Mouse (Mus musculus) layer of hippocampus, postnatal 36 days (tissue): ENCODE data around the gene Lcorl. TPM values are rescaled to one million over a fixed set of nuclear protein-coding genes. Genes with fewer than 3 reads are reported as not detected.
"Not testable (repeated sequence)": the region's sequence is repeated elsewhere in the genome, so short reads cannot be mapped to it uniquely, and the experiment has no call there.

Experiments used
- DNase-seq, 2 experiments: peaks; one replicate each; pipeline ENCODE4 v3.0.0; 2022
- total RNA-seq, 2 experiments: library from RNA; stranded (reverse); gene quantifications; 2 replicates each; pipeline ENCODE4 v1.2.3; 2021

Gene Lcorl
- total RNA-seq, 2 experiments from 2014 or later: 36.5 to 37.7 TPM

DNA sequence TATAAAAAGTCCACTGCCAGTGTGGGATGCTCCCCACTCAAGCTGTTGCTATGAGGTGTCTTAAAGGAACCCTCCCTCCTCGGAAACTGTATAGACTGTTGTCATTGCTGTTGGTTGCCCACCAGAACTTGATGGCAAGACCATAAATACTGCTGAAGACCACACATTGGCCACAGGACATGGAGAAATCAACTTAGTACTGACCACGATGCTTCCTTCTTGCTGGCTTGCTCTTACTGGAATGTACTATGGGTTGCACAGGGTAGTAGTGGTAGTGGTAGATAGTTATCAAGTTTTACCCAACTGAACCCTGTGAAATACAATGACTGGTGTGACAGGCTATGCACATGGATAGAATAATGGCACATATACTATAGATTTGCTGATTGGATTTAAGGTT, 150.6 kb downstream of the Lcorl start:
- DNase-seq: no peak

DNA sequence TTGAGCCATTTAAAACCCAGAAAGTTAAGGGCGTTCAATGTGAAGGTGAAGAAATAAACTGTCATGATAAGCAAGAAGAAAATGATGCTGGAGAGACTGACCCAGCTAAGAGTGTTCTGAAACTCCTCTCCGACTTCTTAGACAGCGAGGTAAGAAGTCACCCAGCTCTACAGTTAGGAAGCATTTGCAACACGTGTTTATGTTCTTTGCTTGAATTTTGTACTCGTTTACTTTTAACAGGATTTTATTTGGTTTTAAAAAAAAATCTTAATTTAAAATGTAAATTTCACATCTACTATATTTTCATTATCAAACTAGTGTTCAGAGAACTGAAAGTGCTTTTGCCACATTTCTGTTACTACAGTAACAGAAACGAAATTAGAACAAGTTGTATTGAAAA, 165.7 kb downstream of the Lcorl start:
- DNase-seq: no peak

- DNase-seq: no peak
Observed at GRCm38 (mm10) chr5:45690802-45691201, 166.6 kb downstream of the Lcorl start.

- no peak for DNase-seq
Observed at GRCm38 (mm10) chr5:45689152-45689551, 168.3 kb downstream of the Lcorl start.

GRCm38 (mm10) chr5:45686223-45686622, 171.2 kb downstream of the Lcorl start:
- no peak for DNase-seq

DNA sequence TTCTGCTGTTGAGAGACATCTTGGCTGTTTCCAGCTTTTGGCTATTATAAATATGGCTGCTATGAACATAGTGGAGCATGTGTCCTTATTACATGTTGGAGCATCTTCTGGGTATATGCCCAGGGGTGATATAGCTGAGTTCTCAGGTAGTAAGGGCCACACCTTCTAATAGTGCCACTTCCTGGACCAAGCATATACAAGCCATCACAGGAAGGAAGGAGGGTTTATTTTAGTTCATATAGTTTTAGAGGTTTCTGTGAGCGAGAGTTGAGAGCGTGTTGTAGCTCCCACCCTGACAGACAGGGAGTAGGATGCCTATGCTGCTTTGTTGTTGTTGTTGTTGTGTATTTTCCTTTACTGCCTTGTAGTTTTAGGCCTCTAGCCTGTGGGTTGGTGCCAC, 172.2 kb downstream of the Lcorl start:
- DNase-seq: no peak

GRCm38 (mm10) chr5:45683388-45683787, 174.0 kb downstream of the Lcorl start:
- no peak for DNase-seq

DNA sequence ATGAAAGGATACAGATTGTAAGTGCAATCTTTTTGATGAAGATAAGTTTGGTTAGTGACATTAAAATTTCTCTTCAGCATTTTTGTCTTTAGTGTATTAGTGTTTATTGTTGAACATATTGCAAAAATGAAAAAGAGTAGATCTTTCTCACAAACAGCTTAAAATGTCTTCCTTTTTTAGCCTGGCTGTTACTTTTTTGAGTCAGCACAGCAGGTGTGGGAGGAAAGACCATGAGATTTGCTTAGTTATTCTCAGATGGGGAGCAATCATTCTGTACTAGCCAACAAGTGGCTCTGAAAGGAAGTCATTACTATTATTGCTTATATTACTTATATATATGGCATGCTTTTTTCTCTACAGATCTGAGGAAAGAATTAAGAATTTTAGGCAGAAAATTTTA, 177.5 kb downstream of the Lcorl start:
- no peak for DNase-seq

GRCm38 (mm10) chr5:45677639-45678038, 179.8 kb downstream of the Lcorl start:
- no peak for DNase-seq

GRCm38 (mm10) chr5:45675032-45675431, 182.4 kb downstream of the Lcorl start:
- no peak for DNase-seq

GRCm38 (mm10) chr5:45670894-45671494, 186.4 kb downstream of the Lcorl start:
- no peak for DNase-seq

- no peak for DNase-seq
Observed at GRCm38 (mm10) chr5:45670280-45670670, 187.1 kb downstream of the Lcorl start.

GRCm38 (mm10) chr5:45669598-45670279, 187.7 kb downstream of the Lcorl start, which contains the start of gene Ncapg:
Ncapg (plus strand) TSS chr5:45669919.
- peak; percentile 99 for DNase-seq

GRCm38 (mm10) chr5:45669234-45669597, 188.2 kb downstream of the Lcorl start:
- no peak for DNase-seq

GRCm38 (mm10) chr5:45668831-45669230, 188.6 kb downstream of the Lcorl start:
- DNase-seq: no peak

GRCm38 (mm10) chr5:45668324-45668723, 189.1 kb downstream of the Lcorl start:
- DNase-seq: no peak

DNA sequence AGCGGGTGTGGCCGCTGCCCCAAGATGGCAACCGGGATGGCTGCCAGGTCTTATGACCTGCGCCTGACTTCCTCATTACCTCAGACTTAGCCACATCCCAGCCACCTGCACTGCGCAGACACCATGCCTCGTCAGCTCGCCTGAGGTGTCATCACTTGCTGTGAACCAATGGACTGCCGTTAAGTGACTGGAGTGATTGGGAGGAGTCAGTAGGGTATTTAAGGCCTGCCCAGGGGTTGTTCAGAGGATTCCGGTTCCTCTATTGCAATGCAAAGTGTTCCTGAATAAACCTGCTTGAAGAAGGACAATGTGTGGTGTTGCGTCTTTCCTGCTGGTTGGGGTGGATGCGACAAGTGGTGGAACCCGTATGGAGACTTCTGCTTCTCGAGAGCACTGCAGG, 199.0 kb downstream of the Lcorl start:
- not testable (repeated sequence) for DNase-seq

GRCm38 (mm10) chr5:45651026-45651703, 206.2 kb downstream of the Lcorl start:
- DNase-seq: no peak

Other genes with a start within 250 kb of the Lcorl start
- 1 to 10 TPM; 6.8 to 7.4 TPM for gene Fam184b, start 218.0 kb downstream of the Lcorl start, total RNA-seq
- under 1 TPM; 0.30 to 0.38 TPM for gene Ncapg, start 187.7 kb downstream of the Lcorl start, total RNA-seq